Mouse (Mus musculus) midbrain, embryonic 16.5 days (tissue): Measurements from ENCODE around the gene Gm9903. TPM values are rescaled to one million over a fixed set of nuclear protein-coding genes. Genes with fewer than 3 reads are reported as not detected.

Source experiments
- ATAC-seq: fragments of 200-750 bp; cut with Nextera tagmentation; 2 replicates; pipeline ENCODE4 v1.8.0; 2017; ENCODE audit warnings: moderate TSS enrichment
- H3K27ac ChIP-seq: fragments of 300-500 bp; sonication (generic); 2 replicates; pipeline ENCODE4 v1.5.1; 2014; ENCODE audit warnings: mild to moderate bottlenecking, low read length, mixed read lengths
- H3K27me3 ChIP-seq: fragments of 300-500 bp; sonication (generic); 2 replicates; pipeline ENCODE4 v1.6.1; 2014; ENCODE audit warnings: low read depth, low read length, mixed read lengths; ENCODE audit not compliant: control insufficient read depth, insufficient read depth
- H3K36me3 ChIP-seq: fragments of 300-500 bp; sonication (generic); 2 replicates; pipeline ENCODE4 v1.6.1; 2014; ENCODE audit warnings: mild to moderate bottlenecking, low read length, moderate library complexity, mixed read lengths; ENCODE audit not compliant: control insufficient read depth, insufficient read depth
- H3K4me1 ChIP-seq: fragments of 300-500 bp; sonication (generic); 2 replicates; pipeline ENCODE4 v1.6.1; 2014; ENCODE audit warnings: mild to moderate bottlenecking, low read length, mixed read lengths; ENCODE audit not compliant: control insufficient read depth, insufficient read depth
- H3K4me2 ChIP-seq: fragments of 300-500 bp; sonication (generic); 2 replicates; pipeline ENCODE4 v1.6.1; 2014; ENCODE audit warnings: mild to moderate bottlenecking, low read length, mixed read lengths
- H3K4me3 ChIP-seq: fragments of 300-500 bp; sonication (generic); 2 replicates; pipeline ENCODE4 v1.5.1; 2014; ENCODE audit warnings: low read depth, mild to moderate bottlenecking, low read length, moderate library complexity, mixed read lengths
- H3K9ac ChIP-seq: fragments of 300-500 bp; sonication (generic); 2 replicates; pipeline ENCODE4 v1.6.1; 2014; ENCODE audit warnings: low read depth, low read length, mixed read lengths
- H3K9me3 ChIP-seq: fragments of 300-500 bp; sonication (generic); replicated peaks from 2 replicates; pipeline ENCODE4 v1.6.1; 2014; ENCODE audit warnings: mild to moderate bottlenecking, low read length, mixed read lengths; ENCODE audit not compliant: control insufficient read depth, poor library complexity, severe bottlenecking
- WGBS: fragments of 180-500 bp; shearing (Covaris S2); extraction: QIAGEN DNeasy Blood & Tissue Kit; methylation state at CpG from one replicate; pipeline ENCODE4 v1.1.7; 2014; 5-methylcytosine and 5-hydroxymethylcytosine counted together
- polyA plus RNA-seq: library from polyadenylated mRNA; unstranded; fragments of >200 nt; fragmentation: Nextera tagmentation; extraction: Ambion mirVana; gene quantifications from 2 replicates; pipeline ENCODE4 v1.2.1, GENCODE M21; 2015

The Gm9903 gene
- polyA plus RNA-seq, 1 experiment from 2014 or later = 0.70 TPM

- H3K36me3 ChIP-seq = peaks cover 4% of the 10 kb centered on the region; the same call in 1 of the 2 replicates
- no peaks in the 10 kb centered on the region for H3K27me3 ChIP-seq
- no peak for ATAC-seq
- H3K4me3 ChIP-seq = no peak overlapping the region
- H3K4me2 ChIP-seq = no peak overlapping the region
- 92% methylated on average over 1 of the region's 1 CpGs for WGBS
- H3K9ac ChIP-seq = no peak overlapping the region
- H3K27ac ChIP-seq = no peak overlapping the region
- no peaks in the 10 kb centered on the region for H3K4me1 ChIP-seq
- no peaks in the 10 kb centered on the region for H3K9me3 ChIP-seq
Measured at GRCm38 (mm10) chr5:33609226-33609625, 20.5 kb upstream of the Gm9903 start.

GRCm38 (mm10) chr5:33611795-33612194, 17.9 kb upstream of the Gm9903 start:
- WGBS = 100% methylated on average over 1 of the region's 1 CpGs

DNA sequence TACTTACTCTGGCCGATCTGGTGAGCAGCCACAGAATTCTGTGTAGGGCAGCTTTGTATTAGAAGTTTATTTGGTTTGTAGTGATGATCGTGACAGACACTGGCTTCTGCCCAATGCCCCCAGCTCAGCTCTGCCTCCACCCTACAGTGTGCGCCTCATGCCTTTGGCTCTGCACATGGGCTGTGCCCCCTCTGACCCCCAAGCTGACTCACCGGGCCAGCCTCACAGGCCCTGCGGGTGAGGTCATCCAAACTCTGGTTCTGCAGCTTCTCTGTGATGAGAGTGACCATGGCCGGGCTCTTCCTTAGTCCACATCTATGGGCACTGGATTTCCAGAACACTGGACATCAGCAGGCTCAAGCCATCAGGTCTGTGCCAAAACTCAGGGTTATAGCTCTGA, 15.3 kb upstream of the Gm9903 start:
- H3K27me3 ChIP-seq = no peaks in the 10 kb centered on the region
- no peaks in the 10 kb centered on the region; the same call in 1 of the 2 replicates for H3K36me3 ChIP-seq
- H3K27ac ChIP-seq = no peak overlapping the region
- no peaks in the 10 kb centered on the region for H3K4me1 ChIP-seq
- H3K4me3 ChIP-seq = no peak overlapping the region
- no peak for ATAC-seq
- H3K9me3 ChIP-seq = no peaks in the 10 kb centered on the region
- WGBS = 94% methylated on average over 6 of the region's 6 CpGs
- no peak overlapping the region for H3K4me2 ChIP-seq
- no peak overlapping the region for H3K9ac ChIP-seq

More at GRCm38 (mm10) chr5:33611795-33612194, 17.9 kb upstream of the Gm9903 start:
- H3K4me3 ChIP-seq = no peak overlapping the region
- H3K4me1 ChIP-seq = no peaks in the 10 kb centered on the region
- no peak for ATAC-seq
- H3K4me2 ChIP-seq = no peak overlapping the region
- H3K36me3 ChIP-seq = peaks cover 4% of the 10 kb centered on the region; the same call in 1 of the 2 replicates
- no peaks in the 10 kb centered on the region for H3K27me3 ChIP-seq
- no peak overlapping the region for H3K9ac ChIP-seq
- no peak overlapping the region for H3K27ac ChIP-seq
- H3K9me3 ChIP-seq = no peaks in the 10 kb centered on the region

- H3K4me3 ChIP-seq = no peak overlapping the region
- no peak overlapping the region for H3K9ac ChIP-seq
- H3K36me3 ChIP-seq = no peaks in the 10 kb centered on the region
- no peak for ATAC-seq
- no peaks in the 10 kb centered on the region for H3K27me3 ChIP-seq
- no peak overlapping the region for H3K27ac ChIP-seq
- 94% methylated on average over 2 of the region's 2 CpGs for WGBS
- no peaks in the 10 kb centered on the region for H3K4me1 ChIP-seq
- H3K9me3 ChIP-seq = no peaks in the 10 kb centered on the region
- H3K4me2 ChIP-seq = no peak overlapping the region
Measured at GRCm38 (mm10) chr5:33622671-33623070, 7.1 kb upstream of the Gm9903 start.

DNA sequence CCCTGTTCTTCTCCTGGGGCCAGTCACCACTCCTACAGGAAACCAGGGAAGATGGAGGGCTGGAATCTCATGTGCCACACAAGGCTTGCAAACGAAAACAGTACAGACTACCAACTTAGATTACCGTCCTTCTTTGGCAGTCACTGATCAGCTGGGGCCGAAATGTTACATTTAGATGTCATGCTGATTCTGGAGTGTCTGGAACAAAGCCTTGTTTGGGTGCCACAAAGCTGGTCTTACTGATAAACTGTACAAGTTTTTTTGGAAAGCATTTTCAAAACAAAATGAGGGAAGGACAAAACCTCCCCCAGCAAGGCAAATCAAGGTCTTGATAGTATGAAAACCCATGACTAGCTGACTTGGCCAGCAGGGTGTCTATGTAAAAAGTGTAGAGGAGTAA, 6.0 kb upstream of the Gm9903 start:
- ATAC-seq = no peak
- 73% methylated on average over 3 of the region's 3 CpGs for WGBS
- no peak overlapping the region for H3K27ac ChIP-seq

DNA sequence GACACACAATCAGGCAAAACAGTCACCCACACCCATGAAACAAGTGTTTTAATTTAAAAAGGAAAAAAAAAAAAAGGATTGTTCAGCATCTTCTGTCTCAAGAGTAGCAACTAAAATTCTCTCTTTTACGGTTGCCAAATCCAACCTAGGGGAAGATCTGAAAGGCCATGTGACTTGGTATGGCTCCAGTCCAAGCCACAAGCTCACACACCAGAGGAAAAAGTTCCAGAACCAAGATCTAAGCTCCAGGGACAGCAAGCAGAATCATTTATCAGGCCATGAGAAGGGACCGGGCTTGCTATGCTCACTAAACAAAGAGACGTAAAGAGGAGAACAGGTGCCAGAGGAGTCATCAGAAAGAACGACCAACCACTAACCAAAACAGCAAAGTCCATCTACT, 1.8 kb upstream of the Gm9903 start:
- no peak overlapping the region for H3K27ac ChIP-seq
- H3K36me3 ChIP-seq = no peaks in the 10 kb centered on the region
- H3K9me3 ChIP-seq = no peaks in the 10 kb centered on the region
- no peak overlapping the region for H3K9ac ChIP-seq
- peaks cover 16% of the 10 kb centered on the region for H3K4me1 ChIP-seq
- no peak overlapping the region for H3K4me3 ChIP-seq
- 52% methylated on average over 4 of the region's 4 CpGs for WGBS
- ATAC-seq = no peak
- H3K4me2 ChIP-seq = peak overlapping the region; percentile 94
- H3K27me3 ChIP-seq = no peaks in the 10 kb centered on the region

More for the DNA sequence above, 6.0 kb upstream of the Gm9903 start:
- no peak overlapping the region for H3K4me2 ChIP-seq
- peaks cover 8% of the 10 kb centered on the region for H3K4me1 ChIP-seq
- H3K4me3 ChIP-seq = no peak overlapping the region
- H3K27me3 ChIP-seq = no peaks in the 10 kb centered on the region
- H3K36me3 ChIP-seq = no peaks in the 10 kb centered on the region
- H3K9ac ChIP-seq = no peak overlapping the region
- no peaks in the 10 kb centered on the region for H3K9me3 ChIP-seq

DNA sequence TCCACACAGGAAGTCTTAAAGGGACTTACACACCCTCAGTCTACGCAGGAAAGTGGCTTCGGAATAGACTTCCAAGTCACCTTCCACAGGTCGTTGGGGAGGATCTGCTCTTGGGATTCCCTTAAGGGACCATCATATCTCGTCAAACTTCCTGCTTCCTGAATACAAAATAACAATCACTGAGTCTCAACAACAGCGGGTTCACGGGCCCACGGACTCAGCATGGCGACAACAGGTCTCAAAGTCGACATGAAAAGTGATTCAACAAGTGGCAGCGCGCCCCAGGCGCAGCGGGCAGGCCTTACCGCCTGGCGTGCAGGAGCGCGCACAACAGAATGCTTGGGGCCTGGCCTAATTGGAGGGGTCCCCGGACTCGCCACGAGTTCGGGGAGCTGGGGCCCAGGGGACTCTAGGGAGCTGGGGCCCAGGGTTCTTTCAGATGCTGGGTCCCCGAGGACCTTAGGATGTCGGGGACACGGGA, 865 bp upstream of the Gm9903 start:
- Histone ChIP-seq H3K4me3 (peak overlapping the region; percentile 84), H3K9me3 (no peaks in the 10 kb centered on the region), H3K4me1 (peaks cover 16% of the 10 kb centered on the region), H3K27ac (peak overlapping the region; percentile 88), H3K36me3 (no peaks in the 10 kb centered on the region), H3K4me2 (peak overlapping the region; percentile 94), H3K9ac (peak overlapping the region; percentile 84), H3K27me3 (no peaks in the 10 kb centered on the region)
- ATAC-seq = no peak; the same call in 1 of the 2 replicates
- WGBS = under 1% methylated on average over 22 of the region's 24 CpGs

- peak; percentile 22 for ATAC-seq
- Histone ChIP-seq H3K36me3 (no peaks in the 10 kb centered on the region), H3K9me3 (no peaks in the 10 kb centered on the region), H3K27ac (peak overlapping the region; percentile 88), H3K27me3 (no peaks in the 10 kb centered on the region), H3K4me3 (peak overlapping the region; percentile 84), H3K9ac (peak overlapping the region; percentile 84), H3K4me1 (peaks cover 16% of the 10 kb centered on the region), H3K4me2 (peak overlapping the region; percentile 65)
- 3% methylated on average over 9 of the region's 9 CpGs for WGBS
Measured at GRCm38 (mm10) chr5:33630061-33630460, 336 bp downstream of the Gm9903 start.

GRCm38 (mm10) chr5:33630615-33631014, 890 bp downstream of the Gm9903 start:
- Histone ChIP-seq H3K4me3 (peak overlapping the region; percentile 84), H3K4me2 (peak overlapping the region; percentile 65)
- WGBS = 82% methylated on average over 4 of the region's 4 CpGs

More at GRCm38 (mm10) chr5:33630615-33631014, 890 bp downstream of the Gm9903 start:
- H3K36me3 ChIP-seq = no peaks in the 10 kb centered on the region
- H3K27ac ChIP-seq = no peak overlapping the region
- H3K9me3 ChIP-seq = no peaks in the 10 kb centered on the region
- H3K27me3 ChIP-seq = no peaks in the 10 kb centered on the region
- H3K4me1 ChIP-seq = peaks cover 16% of the 10 kb centered on the region
- H3K9ac ChIP-seq = peak overlapping the region; percentile 84; the same call in 1 of the 2 replicates
- ATAC-seq = no peak
